Mouse (Mus musculus): ENCODE measurements around the gene Mapk12.

DNA sequence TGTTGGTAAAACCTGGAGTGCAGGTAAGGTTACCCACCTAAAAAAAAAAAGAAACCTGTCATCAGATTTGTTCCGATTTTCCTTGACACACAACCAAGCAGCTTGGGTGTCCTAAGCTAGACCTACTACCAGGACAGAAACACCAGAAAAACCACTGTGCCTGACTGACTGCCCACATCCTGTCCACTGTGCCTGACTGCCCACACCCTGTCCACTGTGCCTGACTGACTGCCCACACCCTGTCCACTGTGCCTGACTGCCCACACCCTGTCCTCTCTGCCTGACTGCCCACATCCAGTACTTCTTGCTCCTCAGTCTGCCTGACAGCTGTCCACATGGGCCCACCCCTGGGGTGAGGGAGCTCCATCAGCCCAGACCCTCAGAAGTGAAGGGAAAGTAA lies 33.5 kb downstream of the Mapk12 start:
- TF ChIP-seq POLR2A (IDR thresholded peaks at IDR 0.05; ENCODE audit: borderline replicate concordance, extremely low read depth, insufficient read depth, insufficient read length, poor library complexity, severe bottlenecking) (no peak), CTCF (IDR thresholded peaks at IDR 0.05; ENCODE audit: borderline replicate concordance, extremely low read depth, insufficient read depth, insufficient read length) (no peak)

Measured in brain, embryonic 14.5 days (tissue).